ENCODE assay signal across 14 mouse cellular contexts in genomic region chr4:3165046-3165445, GRCm38 (mm10). TPM values are rescaled to one million over a fixed set of nuclear protein-coding genes. Genes with fewer than 3 reads are reported as not detected.
DNase-seq lines count a peak whose midpoint lies in the region; ATAC-seq lines count a peak whose summit lies in the region.
"Had no signal": no experiment of that assay in that cellular context is flagged by ENCODE, and none has a peak within 500 bp of the region (broad histone marks: within the 10 kb centered on the region; RNA-seq: fewer than 3 reads in every experiment).

No protein-coding gene starts in this region.

- no peaks in the 10 kb centered on the region for H3K27me3 ChIP-seq in heart, embryonic 12.5 days (replicated peaks)
- no peaks in the 10 kb centered on the region for H3K27me3 ChIP-seq in heart, embryonic 11.5 days (ENCODE audit: control insufficient read depth, insufficient read depth, low read length)
- H3K27me3 ChIP-seq in embryonic facial prominence, embryonic 11.5 days (ENCODE audit: control insufficient read depth, insufficient read depth, low read length) = no peaks in the 10 kb centered on the region
- H3K27me3 ChIP-seq in liver, embryonic 12.5 days (replicated peaks) = no peaks in the 10 kb centered on the region
- H3K27me3 ChIP-seq: limb, embryonic 12.5 days had no signal

- H3K4me2 ChIP-seq in heart, embryonic 12.5 days = no peak overlapping the region
- no peak overlapping the region for H3K4me2 ChIP-seq in heart, embryonic 11.5 days
- H3K4me2 ChIP-seq in embryonic facial prominence, embryonic 11.5 days (ENCODE audit: low read depth, low read length) = no peak overlapping the region
- no peak overlapping the region for H3K4me2 ChIP-seq in liver, embryonic 12.5 days
- H3K4me2 ChIP-seq: limb, embryonic 12.5 days had no signal

- 0 out of 2 replicates have a peak, but pooled peaks have one; percentile 71 for ATAC-seq in heart, embryonic 12.5 days (ENCODE audit: insufficient number of reproducible peaks, low FRiP score)
- no peak; the same call in 1 of the 2 replicates for ATAC-seq in heart, embryonic 11.5 days (replicated peaks; ENCODE audit: insufficient number of reproducible peaks, low FRiP score, low TSS enrichment)
- no peak for ATAC-seq in embryonic facial prominence, embryonic 11.5 days (replicated peaks; ENCODE audit: insufficient number of reproducible peaks, low FRiP score, low TSS enrichment, low read depth)
- 0 out of 2 replicates have a peak, but pooled peaks have one; percentile 47 for ATAC-seq in liver, embryonic 12.5 days

- H3K9ac ChIP-seq in heart, embryonic 12.5 days = no peak overlapping the region
- H3K9ac ChIP-seq in heart, embryonic 11.5 days (ENCODE audit: low read depth, low read length) = no peak overlapping the region
- H3K9ac ChIP-seq in embryonic facial prominence, embryonic 11.5 days (replicated peaks; ENCODE audit: low read length) = no peak overlapping the region
- no peak overlapping the region for H3K9ac ChIP-seq in liver, embryonic 12.5 days
- H3K9ac ChIP-seq: limb, embryonic 12.5 days had no signal

- WGBS in heart, embryonic 12.5 days = 83% methylated on average over 4 of the region's 4 CpGs
- WGBS in heart, embryonic 11.5 days (ENCODE audit: insufficient replicate concordance) = 87% methylated on average over 4 of the region's 4 CpGs
- WGBS in embryonic facial prominence, embryonic 11.5 days = 94% methylated on average over 4 of the region's 4 CpGs
- 75% methylated on average over 4 of the region's 4 CpGs for WGBS in liver, embryonic 12.5 days (ENCODE audit: insufficient replicate concordance)

- no peaks in the 10 kb centered on the region for H3K4me1 ChIP-seq in heart, embryonic 12.5 days (replicated peaks)
- no peaks in the 10 kb centered on the region for H3K4me1 ChIP-seq in heart, embryonic 11.5 days (ENCODE audit: control insufficient read depth, insufficient read depth, low read length)
- no peaks in the 10 kb centered on the region for H3K4me1 ChIP-seq in embryonic facial prominence, embryonic 11.5 days (ENCODE audit: control insufficient read depth, insufficient read depth, low read length)
- H3K4me1 ChIP-seq in liver, embryonic 12.5 days = no peaks in the 10 kb centered on the region
- H3K4me1 ChIP-seq: limb, embryonic 12.5 days; midbrain, embryonic 10.5 days had no signal

- no peak overlapping the region for H3K4me3 ChIP-seq in heart, embryonic 12.5 days
- H3K4me3 ChIP-seq in heart, embryonic 11.5 days (ENCODE audit: low read depth, low read length) = no peak overlapping the region
- no peak overlapping the region for H3K4me3 ChIP-seq in embryonic facial prominence, embryonic 11.5 days (ENCODE audit: low read depth, low read length)
- H3K4me3 ChIP-seq in liver, embryonic 12.5 days = no peak overlapping the region
- H3K4me3 ChIP-seq: limb, embryonic 12.5 days; midbrain, embryonic 10.5 days had no signal

- no peaks in the 10 kb centered on the region for H3K36me3 ChIP-seq in heart, embryonic 12.5 days
- H3K36me3 ChIP-seq in heart, embryonic 11.5 days (ENCODE audit: control insufficient read depth, insufficient read depth, low read length) = no peaks in the 10 kb centered on the region
- H3K36me3 ChIP-seq in embryonic facial prominence, embryonic 11.5 days (replicated peaks; ENCODE audit: control insufficient read depth, insufficient read depth, low read depth, low read length) = no peaks in the 10 kb centered on the region
- H3K36me3 ChIP-seq in liver, embryonic 12.5 days = no peaks in the 10 kb centered on the region
- H3K36me3 ChIP-seq: limb, embryonic 12.5 days; midbrain, embryonic 10.5 days had no signal

- no peak overlapping the region for H3K27ac ChIP-seq in heart, embryonic 12.5 days (ENCODE audit: poor library complexity, severe bottlenecking)
- no peak overlapping the region for H3K27ac ChIP-seq in heart, embryonic 11.5 days (ENCODE audit: low read depth, low read length)
- no peak overlapping the region for H3K27ac ChIP-seq in embryonic facial prominence, embryonic 11.5 days (replicated peaks; ENCODE audit: low read depth, low read length)
- no peak overlapping the region for H3K27ac ChIP-seq in liver, embryonic 12.5 days
- H3K27ac ChIP-seq: kidney, postnatal 0 days; limb, embryonic 12.5 days; midbrain, embryonic 10.5 days had no signal

- peaks cover 18% of the 10 kb centered on the region for H3K9me3 ChIP-seq in heart, embryonic 12.5 days (replicated peaks)
- H3K9me3 ChIP-seq in heart, embryonic 11.5 days (replicated peaks; ENCODE audit: control insufficient read depth, low read length) = peaks cover 4% of the 10 kb centered on the region
- H3K9me3 ChIP-seq in embryonic facial prominence, embryonic 11.5 days (replicated peaks; ENCODE audit: control insufficient read depth, low read length) = peaks cover 7% of the 10 kb centered on the region
- H3K9me3 ChIP-seq in liver, embryonic 12.5 days (replicated peaks) = no peaks in the 10 kb centered on the region

- peak; percentile 27 for DNase-seq in right cerebral cortex, postnatal 4 days
- no peak for DNase-seq in right cerebral cortex, adult 18-20 months
- peak; percentile 3 for DNase-seq in embryonic facial prominence, embryonic 11.5 days (ENCODE audit: low spot score)
- DNase-seq in ovary, postnatal 10 days (ENCODE audit: low spot score) = no peak
- no peak for DNase-seq in frontal cortex, postnatal 14 days (ENCODE audit: low spot score in 2 of 2)

RNA-seq across cellular contexts. Expression of gene Vmn1r2, which starts 2.1 kb away (rescaled TPM):
- not detected in 2 replicates for polyA plus RNA-seq in heart, embryonic 12.5 days (2016; fragmentation: Nextera tagmentation; extraction: Ambion mirVana)
- polyA plus RNA-seq in heart, embryonic 11.5 days (2014; fragmentation: Nextera tagmentation; extraction: Ambion mirVana) = not detected in 2 replicates
- not detected in 2 replicates for polyA plus RNA-seq in embryonic facial prominence, embryonic 11.5 days (2014; fragmentation: Nextera tagmentation; extraction: Ambion mirVana)
- not detected in 2 replicates for polyA plus RNA-seq in liver, embryonic 12.5 days (2016; fragmentation: Nextera tagmentation; extraction: Ambion mirVana)
- polyA plus RNA-seq: embryonic facial prominence, embryonic 14.5 days; heart, embryonic 16.5 days; kidney, postnatal 0 days; limb, embryonic 12.5 days; midbrain, embryonic 10.5 days; testis, adult 2 months had no signal

RNA-seq across cellular contexts. Expression of gene Vmn1r3, which starts 20.1 kb away (rescaled TPM):
- polyA plus RNA-seq in heart, embryonic 12.5 days (2016; fragmentation: Nextera tagmentation; extraction: Ambion mirVana) = not detected in 2 replicates
- not detected in 2 replicates for polyA plus RNA-seq in heart, embryonic 11.5 days (2014; fragmentation: Nextera tagmentation; extraction: Ambion mirVana)
- polyA plus RNA-seq in embryonic facial prominence, embryonic 11.5 days (2014; fragmentation: Nextera tagmentation; extraction: Ambion mirVana) = not detected in 2 replicates
- polyA plus RNA-seq in liver, embryonic 12.5 days (2016; fragmentation: Nextera tagmentation; extraction: Ambion mirVana) = not detected in 2 replicates
- polyA plus RNA-seq: embryonic facial prominence, embryonic 14.5 days; heart, embryonic 16.5 days; kidney, postnatal 0 days; limb, embryonic 12.5 days; midbrain, embryonic 10.5 days; testis, adult 2 months had no signal

Comparison
In these comparisons a context has a peak if more than half of its experiments do, and no peak if none do; other contexts are left out.
1. ATAC-seq: peak in heart, embryonic 12.5 days (single experiment) and liver, embryonic 12.5 days (single experiment); none in heart, embryonic 11.5 days (single experiment) and embryonic facial prominence, embryonic 11.5 days (single experiment).
2. DNase-seq: peak in right cerebral cortex, postnatal 4 days (single experiment) and embryonic facial prominence, embryonic 11.5 days (single experiment); none in right cerebral cortex, adult 18-20 months (single experiment), ovary, postnatal 10 days (single experiment) and frontal cortex, postnatal 14 days (0 of 2).